Mouse (Mus musculus): ENCODE measurements around the gene Zfp580. TPM values are rescaled to one million over a fixed set of nuclear protein-coding genes. Genes with fewer than 3 reads are reported as not detected.
"Not testable (repeated sequence)": the region's sequence is repeated elsewhere in the genome, so short reads cannot be mapped to it uniquely, and the experiment has no call there.

Gene Zfp580
- polyA plus RNA-seq (2015; fragmentation: Nextera tagmentation; extraction: Ambion mirVana): 32.0 and 33.8 TPM in 2 replicates

GRCm38 (mm10) chr7:5051193-5052192, at the start of gene Zfp580:
TSS of gene Zfp580 (plus strand) at chr7:5051538.
- WGBS: under 1% methylated on average over 65 of the region's 65 CpGs
- H3K27ac ChIP-seq: peak within 1 kb of the TSS; percentile 80
- peak; percentile 65; the same call in 1 of the 2 replicates for ATAC-seq (ENCODE audit: insufficient number of reproducible peaks, low FRiP score, low TSS enrichment, low read depth)

GRCm38 (mm10) chr7:5002876-5003275, 48.5 kb upstream of the Zfp580 start:
- H3K4me3 ChIP-seq; H3K4me2 ChIP-seq; ATAC-seq (ENCODE audit: insufficient number of reproducible peaks, low FRiP score, low TSS enrichment, low read depth); H3K27ac ChIP-seq; H3K27me3 ChIP-seq; H3K9ac ChIP-seq; H3K4me1 ChIP-seq; H3K9me3 ChIP-seq: not testable (repeated sequence)
- whole genome bisulfite sequencing: 61% methylated on average over 8 of the region's 8 CpGs
- H3K36me3 ChIP-seq: peaks cover 18% of the 10 kb centered on the region

More at GRCm38 (mm10) chr7:5051193-5052192, at the start of gene Zfp580:
- Histone ChIP-seq H3K36me3 (no peaks in the 10 kb centered on the region), H3K9ac (peak within 1 kb of the TSS; percentile 78), H3K9me3 (no peaks in the 10 kb centered on the region), H3K4me1 (peaks cover 44% of the 10 kb centered on the region), H3K4me2 (peak within 1 kb of the TSS; percentile 82), H3K4me3 (peak within 1 kb of the TSS; percentile 79), H3K27me3 (peaks cover 41% of the 10 kb centered on the region)

GRCm38 (mm10) chr7:5008229-5008628, 43.1 kb upstream of the Zfp580 start:
- Histone ChIP-seq H3K4me3 (no peak overlapping the region), H3K27me3 (no peaks in the 10 kb centered on the region), H3K4me1 (peaks cover 5% of the 10 kb centered on the region; the same call in 1 of the 2 replicates), H3K36me3 (peaks cover 68% of the 10 kb centered on the region), H3K27ac (no peak overlapping the region), H3K9me3 (no peaks in the 10 kb centered on the region), H3K4me2 (no peak overlapping the region), H3K9ac (no peak overlapping the region)
- no peak for ATAC-seq (ENCODE audit: insufficient number of reproducible peaks, low FRiP score, low TSS enrichment, low read depth)
- WGBS: 97% methylated on average over 26 of the region's 26 CpGs

- ATAC-seq (ENCODE audit: insufficient number of reproducible peaks, low FRiP score, low TSS enrichment, low read depth): no peak
- WGBS: 92% methylated on average over 27 of the region's 27 CpGs
- Histone ChIP-seq H3K4me3 (peak overlapping the region; percentile 74; the same call in 1 of the 2 replicates), H3K36me3 (peaks cover 55% of the 10 kb centered on the region), H3K9me3 (no peaks in the 10 kb centered on the region), H3K9ac (no peak overlapping the region), H3K27ac (no peak overlapping the region), H3K4me1 (peaks cover 10% of the 10 kb centered on the region; the same call in 1 of the 2 replicates), H3K4me2 (no peak overlapping the region), H3K27me3 (no peaks in the 10 kb centered on the region)
These were observed 38.4 kb upstream of the Zfp580 start for GRCm38 (mm10) chr7:5012681-5013513.

- Histone ChIP-seq H3K36me3 (peaks cover 43% of the 10 kb centered on the region), H3K4me2 (peak within 1 kb of the TSS; percentile 64), H3K9ac (peak within 1 kb of the TSS; percentile 74), H3K27me3 (no peaks in the 10 kb centered on the region), H3K9me3 (no peaks in the 10 kb centered on the region), H3K27ac (peak within 1 kb of the TSS; percentile 99), H3K4me1 (peaks cover 17% of the 10 kb centered on the region; the same call in 1 of the 2 replicates), H3K4me3 (peak within 1 kb of the TSS; percentile 74)
- WGBS: under 1% methylated on average over 42 of the region's 42 CpGs
- peak; percentile 82 for ATAC-seq (ENCODE audit: insufficient number of reproducible peaks, low FRiP score, low TSS enrichment, low read depth)
These were observed 36.9 kb upstream of the Zfp580 start, which contains the start of the genes Zfp524 and Fiz1 for GRCm38 (mm10) chr7:5014251-5015117. TSS of gene Zfp524 (plus strand) at chr7:5014415. TSS of gene Fiz1 (minus strand) at chr7:5014697.

GRCm38 (mm10) chr7:5015118-5016001, 36.0 kb upstream of the Zfp580 start, which contains the start of gene Gm44973:
TSS of gene Gm44973 (plus strand) at chr7:5015496.
- peaks cover 19% of the 10 kb centered on the region; the same call in 1 of the 2 replicates for H3K4me1 ChIP-seq
- H3K36me3 ChIP-seq: peaks cover 34% of the 10 kb centered on the region
- peak within 1 kb of the TSS; percentile 74 for H3K4me3 ChIP-seq
- H3K9me3 ChIP-seq: no peaks in the 10 kb centered on the region
- H3K4me2 ChIP-seq: peak within 1 kb of the TSS; percentile 64
- peak within 1 kb of the TSS; percentile 99 for H3K27ac ChIP-seq
- under 1% methylated on average over 55 of the region's 76 CpGs for WGBS
- H3K27me3 ChIP-seq: no peaks in the 10 kb centered on the region
- H3K9ac ChIP-seq: peak within 1 kb of the TSS; percentile 74
- ATAC-seq (ENCODE audit: insufficient number of reproducible peaks, low FRiP score, low TSS enrichment, low read depth): peak; percentile 83

- H3K4me2 ChIP-seq: peak overlapping the region; percentile 64
- no peaks in the 10 kb centered on the region for H3K9me3 ChIP-seq
- peaks cover 21% of the 10 kb centered on the region for H3K4me1 ChIP-seq
- H3K27me3 ChIP-seq: no peaks in the 10 kb centered on the region
- H3K9ac ChIP-seq: peak overlapping the region; percentile 52; the same call in 1 of the 2 replicates
- peaks cover 27% of the 10 kb centered on the region for H3K36me3 ChIP-seq
- peak overlapping the region; percentile 99 for H3K27ac ChIP-seq
- 63% methylated on average over 3 of the region's 3 CpGs for WGBS
- no peak for ATAC-seq (ENCODE audit: insufficient number of reproducible peaks, low FRiP score, low TSS enrichment, low read depth)
- peak overlapping the region; percentile 74 for H3K4me3 ChIP-seq
These were observed 35.3 kb upstream of the Zfp580 start for GRCm38 (mm10) chr7:5016057-5016456.

GRCm38 (mm10) chr7:5016920-5017319, 34.4 kb upstream of the Zfp580 start:
- WGBS: 94% methylated on average over 2 of the region's 2 CpGs
- ATAC-seq (ENCODE audit: insufficient number of reproducible peaks, low FRiP score, low TSS enrichment, low read depth): no peak
- Histone ChIP-seq H3K27me3 (no peaks in the 10 kb centered on the region), H3K4me1 (peaks cover 30% of the 10 kb centered on the region), H3K9ac (no peak overlapping the region), H3K9me3 (no peaks in the 10 kb centered on the region), H3K27ac (no peak overlapping the region), H3K4me3 (no peak overlapping the region), H3K4me2 (no peak overlapping the region), H3K36me3 (peaks cover 19% of the 10 kb centered on the region)

GRCm38 (mm10) chr7:5017352-5017751, 34.0 kb upstream of the Zfp580 start:
- H3K4me2 ChIP-seq: no peak overlapping the region
- H3K27me3 ChIP-seq: no peaks in the 10 kb centered on the region
- H3K9me3 ChIP-seq: no peaks in the 10 kb centered on the region
- H3K4me3 ChIP-seq: no peak overlapping the region
- H3K4me1 ChIP-seq: peaks cover 34% of the 10 kb centered on the region
- WGBS: 96% methylated on average over 16 of the region's 16 CpGs
- no peak overlapping the region for H3K9ac ChIP-seq
- peaks cover 21% of the 10 kb centered on the region for H3K36me3 ChIP-seq
- H3K27ac ChIP-seq: no peak overlapping the region
- no peak for ATAC-seq (ENCODE audit: insufficient number of reproducible peaks, low FRiP score, low TSS enrichment, low read depth)

GRCm38 (mm10) chr7:5017931-5018330, 33.4 kb upstream of the Zfp580 start:
- peaks cover 21% of the 10 kb centered on the region for H3K36me3 ChIP-seq
- H3K4me1 ChIP-seq: peaks cover 32% of the 10 kb centered on the region
- no peak overlapping the region for H3K4me3 ChIP-seq
- ATAC-seq (ENCODE audit: insufficient number of reproducible peaks, low FRiP score, low TSS enrichment, low read depth): no peak
- WGBS: 96% methylated on average over 21 of the region's 21 CpGs
- no peak overlapping the region for H3K27ac ChIP-seq
- H3K9me3 ChIP-seq: no peaks in the 10 kb centered on the region
- no peak overlapping the region for H3K4me2 ChIP-seq
- H3K9ac ChIP-seq: no peak overlapping the region
- no peaks in the 10 kb centered on the region for H3K27me3 ChIP-seq
